Mouse (Mus musculus) spleen, adult 2 months (tissue): ENCODE measurements at regions not wholly inside any gene's neighbourhood (a gene's known extent, or its start where the extent isn't known, plus 50 kb on each side); places are given as distances from the start of the nearest gene placed in this dataset.

Experiments used
- CTCF ChIP-seq: fragments of 200-500 bp; IDR thresholded peaks from 2 replicates; pipeline ENCODE4 v1.5.1; 2011; ENCODE audit warnings: mild to moderate bottlenecking, inconsistent platforms; ENCODE audit not compliant: insufficient read depth, insufficient read length, insufficient replicate concordance; ENCODE audit errors: extremely low read depth
- POLR2A ChIP-seq: fragments of 200-500 bp; IDR thresholded peaks from 2 replicates; pipeline ENCODE4 v1.6.1; 2011; ENCODE audit warnings: low read depth, low read length, inconsistent platforms

- TF ChIP-seq CTCF = no peak
- no peak for TF ChIP-seq POLR2A
Observed at GRCm38 (mm10) chr9:41364442-41365250, 203.1 kb upstream of the Ubash3b start.
